In the genomic region with DNA sequence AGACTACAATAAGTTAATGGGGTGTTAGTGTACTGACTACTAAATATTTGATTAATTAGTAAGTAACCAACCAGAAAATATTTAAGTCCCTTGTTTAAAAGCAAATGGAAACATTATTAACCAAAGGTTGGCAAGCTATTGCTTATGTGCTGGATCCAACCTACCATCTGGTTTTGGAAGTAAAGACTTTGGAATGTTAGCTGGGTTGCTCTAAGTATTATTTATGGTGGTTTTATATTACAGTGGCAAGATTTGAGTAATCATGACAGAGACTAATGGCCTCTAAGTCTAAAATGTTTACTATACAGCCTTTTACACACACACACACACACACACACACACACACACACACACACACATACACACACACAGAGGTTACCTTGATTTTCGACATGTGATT, we compare ENCODE assay signal across 24 mouse cellular contexts.
DNase-seq lines count a peak whose midpoint lies in the region; ATAC-seq and TF ChIP-seq lines count a peak whose summit lies in the region.
"Had no signal": no experiment of that assay in that cellular context is flagged by ENCODE, and none has a peak within 500 bp of the region (broad histone marks: within the 10 kb centered on the region; RNA-seq: fewer than 3 reads in every experiment).

No protein-coding gene starts in this region.

- no peak for TF ChIP-seq EP300 in lung, postnatal 0 days (IDR thresholded peaks at IDR 0.05)

- no peak overlapping the region for H3ac ChIP-seq in myocyte (ENCODE audit: control insufficient read depth, insufficient read length)

- H3K4me2 ChIP-seq in myocyte (ENCODE audit: low read depth): peak overlapping the region; percentile 31
- H3K4me2 ChIP-seq in lung, postnatal 0 days (replicated peaks; ENCODE audit: low read depth, low read length): no peak overlapping the region

- TF ChIP-seq POLR2A in embryonic fibroblast, embryonic 13.5 days (IDR thresholded peaks at IDR 0.05; ENCODE audit: low read depth, low read length): no peak
- TF ChIP-seq POLR2A in myocyte (IDR thresholded peaks at IDR 0.05; ENCODE audit: insufficient read length, low read depth): no peak

- H3K27me3 ChIP-seq in myocyte (ENCODE audit: control insufficient read depth, insufficient read depth, insufficient read length): no peaks in the 10 kb centered on the region
- no peaks in the 10 kb centered on the region for H3K27me3 ChIP-seq in lung, postnatal 0 days (replicated peaks; ENCODE audit: insufficient read depth, low read length)
- H3K27me3 ChIP-seq: CH12.LX, Patski had no signal

- H3K27ac ChIP-seq in embryonic fibroblast, embryonic 13.5 days (ENCODE audit: insufficient read depth, low read length): peak overlapping the region; percentile 56; the same call in 1 of the 2 replicates
- H3K27ac ChIP-seq in lung, postnatal 0 days (ENCODE audit: low read length): no peak overlapping the region

- H3K9ac ChIP-seq in lung, postnatal 0 days (replicated peaks; ENCODE audit: low read depth): no peak overlapping the region

- 68% methylated on average over 1 of the region's 1 CpGs for WGBS in lung, postnatal 0 days

- ATAC-seq in lung, postnatal 0 days: no peak
- ATAC-seq: activated CD4-positive, CD25-positive, alpha-beta regulatory T cell, adult 4 months; CD4-positive, CD25-positive, alpha-beta regulatory T cell, adult 4 months; Patski had no signal

- H3K9me3 ChIP-seq in lung, postnatal 0 days (ENCODE audit: low read length): no peaks in the 10 kb centered on the region
- H3K9me3 ChIP-seq: G1E had no signal

- DNase-seq in 3T3-L1 (ENCODE audit: low read depth, low spot score) (peak; percentile 77), NIH3T3 (ENCODE audit: low read depth) (peak; percentile 74)
- no peak for DNase-seq in heart, adult 8-10 months (ENCODE audit: low spot score)
- no peak for DNase-seq in frontal cortex, postnatal 36 days (ENCODE audit: low spot score in 2 of 2)
- no peak for DNase-seq in left cerebral cortex, adult 8-10 months (ENCODE audit: low spot score in 2 of 2)
- no peak for DNase-seq in lung, postnatal 0 days (ENCODE audit: low spot score)
- DNase-seq: adrenal gland, adult 2 months; adrenal gland, adult 8-10 months; adrenal gland, postnatal 10 days; adrenal gland, postnatal 14 days; adrenal gland, postnatal 25 days; adrenal gland, postnatal 36 days; B cell, adult 2 months; cerebellum, adult 11 months; cerebellum, adult 11-12 months; cerebellum, adult 18-20 months; cerebellum, adult 2 months had no signal

- H3K36me3 ChIP-seq in myocyte (ENCODE audit: control insufficient read depth, insufficient read depth): no peaks in the 10 kb centered on the region
- H3K36me3 ChIP-seq in lung, postnatal 0 days (ENCODE audit: insufficient read depth, low read length): no peaks in the 10 kb centered on the region
- H3K36me3 ChIP-seq: G1E had no signal

- H3K79me2 ChIP-seq in myocyte (ENCODE audit: control insufficient read depth, insufficient read depth): no peaks in the 10 kb centered on the region

- no peak overlapping the region for H3K4me3 ChIP-seq in embryonic fibroblast, embryonic 13.5 days (ENCODE audit: insufficient read depth, low read length)
- no peak overlapping the region for H3K4me3 ChIP-seq in myocyte
- no peak overlapping the region for H3K4me3 ChIP-seq in lung, postnatal 0 days (ENCODE audit: low read depth, low read length)

- no peak for TF ChIP-seq CTCF in embryonic fibroblast, embryonic 13.5 days (IDR thresholded peaks at IDR 0.05; ENCODE audit: borderline replicate concordance, insufficient read depth, low read length)
- no peak for TF ChIP-seq CTCF in lung, postnatal 0 days (IDR thresholded peaks at IDR 0.05)

- no peaks in the 10 kb centered on the region; the same call in 1 of the 2 replicates for H3K4me1 ChIP-seq in embryonic fibroblast, embryonic 13.5 days (ENCODE audit: control insufficient read depth, insufficient read depth, low read length)
- no peaks in the 10 kb centered on the region for H3K4me1 ChIP-seq in lung, postnatal 0 days (ENCODE audit: insufficient read depth, low read depth, low read length)

TF ChIP-seq in myocyte, 11 proteins besides CTCF, POLR2A, EP300 and RAD21:
- TF ChIP-seq TCF12 (IDR thresholded peaks at IDR 0.05; ENCODE audit: insufficient read depth, poor library complexity, severe bottlenecking) (no peak), CEBPB (IDR thresholded peaks at IDR 0.05; ENCODE audit: insufficient read depth, poor library complexity, severe bottlenecking) (peak; percentile 34; the same call in 1 of the 2 replicates)

Comparison
In these comparisons a context has a peak if more than half of its experiments do, and no peak if none do; other contexts are left out.
1. DNase-seq: peak in 3T3-L1 (single experiment) and NIH3T3 (single experiment); none in heart, adult 8-10 months (single experiment), frontal cortex, postnatal 36 days (0 of 2), left cerebral cortex, adult 8-10 months (0 of 2) and lung, postnatal 0 days (single experiment).